In the genomic region with DNA sequence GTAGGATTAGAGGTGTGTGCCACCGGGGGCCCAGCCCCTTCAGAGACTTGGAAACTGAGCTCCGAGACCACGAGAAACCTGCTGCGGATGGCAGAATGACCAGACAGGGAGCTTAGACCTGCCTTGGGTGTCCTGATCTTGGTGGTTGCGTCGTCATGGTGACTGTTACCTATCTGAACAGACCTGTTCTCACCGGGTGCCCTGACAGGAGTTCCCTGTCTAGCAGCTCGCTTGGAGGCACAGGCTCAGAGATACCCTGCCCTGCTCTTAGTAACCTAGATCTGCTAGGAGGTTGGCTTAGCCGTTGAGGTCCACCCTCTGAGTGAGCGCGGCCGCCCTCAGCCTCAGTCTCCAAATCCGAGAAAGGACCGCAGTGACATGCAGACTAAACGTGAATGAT, we compare ENCODE assay signal across 10 mouse cellular contexts.
A peak's percentile ranks its signal among the peaks of the same experiment; 100 is the strongest.
DNase-seq lines count a peak whose midpoint lies in the region; ATAC-seq lines count a peak whose summit lies in the region.
"Had no signal": no experiment of that assay in that cellular context is flagged by ENCODE, and none has a peak within 500 bp of the region (broad histone marks: within the 10 kb centered on the region; RNA-seq: fewer than 3 reads in every experiment).

No protein-coding gene starts in this region.

- H3K36me3 ChIP-seq in kidney, embryonic 15.5 days: no peaks in the 10 kb centered on the region
- H3K36me3 ChIP-seq in embryonic facial prominence, embryonic 12.5 days: no peaks in the 10 kb centered on the region
- no peaks in the 10 kb centered on the region for H3K36me3 ChIP-seq in hindbrain, embryonic 11.5 days (ENCODE audit: control insufficient read depth, insufficient read depth, low read length)
- no peaks in the 10 kb centered on the region for H3K36me3 ChIP-seq in midbrain, embryonic 14.5 days (ENCODE audit: control insufficient read depth, insufficient read depth, low read length)

- H3K9ac ChIP-seq in kidney, embryonic 15.5 days: 0 out of 2 replicates have a peak overlapping the region, but pooled peaks have one; percentile 11
- H3K9ac ChIP-seq in embryonic facial prominence, embryonic 12.5 days: no peak overlapping the region; the same call in 1 of the 2 replicates
- H3K9ac ChIP-seq in hindbrain, embryonic 11.5 days (ENCODE audit: low read depth, low read length): 0 out of 2 replicates have a peak overlapping the region, but pooled peaks have one; percentile 20
- H3K9ac ChIP-seq in midbrain, embryonic 14.5 days (replicated peaks; ENCODE audit: low read length): no peak overlapping the region

- no peak overlapping the region for H3K4me3 ChIP-seq in kidney, embryonic 15.5 days (replicated peaks)
- H3K4me3 ChIP-seq in embryonic facial prominence, embryonic 12.5 days: no peak overlapping the region
- H3K4me3 ChIP-seq in hindbrain, embryonic 11.5 days (ENCODE audit: low read depth, low read length): no peak overlapping the region
- H3K4me3 ChIP-seq in midbrain, embryonic 14.5 days (replicated peaks; ENCODE audit: low read depth, low read length): no peak overlapping the region

- H3K9me3 ChIP-seq in kidney, embryonic 15.5 days (replicated peaks): no peaks in the 10 kb centered on the region
- H3K9me3 ChIP-seq in embryonic facial prominence, embryonic 12.5 days: no peaks in the 10 kb centered on the region
- no peaks in the 10 kb centered on the region for H3K9me3 ChIP-seq in hindbrain, embryonic 11.5 days (ENCODE audit: control insufficient read depth, low read length)
- no peaks in the 10 kb centered on the region for H3K9me3 ChIP-seq in midbrain, embryonic 14.5 days (ENCODE audit: control insufficient read depth, low read length)
- H3K9me3 ChIP-seq: G1E had no signal

- DNase-seq in kidney, postnatal 4 days: no peak
- no peak for DNase-seq in hindbrain, embryonic 11.5 days (ENCODE audit: low spot score)
- DNase-seq in midbrain, embryonic 14.5 days: no peak
- DNase-seq in adrenal gland, postnatal 14 days: no peak
- DNase-seq in right cerebral cortex, postnatal 14 days: no peak
- DNase-seq: thymus, adult 2 months had no signal

- H3K4me2 ChIP-seq in kidney, embryonic 15.5 days: peak overlapping the region; percentile 23
- H3K4me2 ChIP-seq in embryonic facial prominence, embryonic 12.5 days (replicated peaks): no peak overlapping the region
- no peak overlapping the region for H3K4me2 ChIP-seq in hindbrain, embryonic 11.5 days (replicated peaks; ENCODE audit: low read depth, low read length)
- peak overlapping the region; percentile 35 for H3K4me2 ChIP-seq in midbrain, embryonic 14.5 days (ENCODE audit: low read length)

- ATAC-seq in kidney, embryonic 15.5 days (replicated peaks; ENCODE audit: low FRiP score): no peak
- ATAC-seq in embryonic facial prominence, embryonic 12.5 days (ENCODE audit: insufficient number of reproducible peaks, insufficient read depth, low FRiP score, low TSS enrichment): no peak
- no peak for ATAC-seq in hindbrain, embryonic 11.5 days (ENCODE audit: low FRiP score)
- no peak for ATAC-seq in midbrain, embryonic 14.5 days (ENCODE audit: low FRiP score, low TSS enrichment)
- ATAC-seq in frontal cortex, adult (ENCODE audit: low TSS enrichment): no peak

- peak overlapping the region; percentile 51; the same call in 1 of the 2 replicates for H3K27ac ChIP-seq in kidney, embryonic 15.5 days
- H3K27ac ChIP-seq in embryonic facial prominence, embryonic 12.5 days: 0 out of 2 replicates have a peak overlapping the region, but pooled peaks have one; percentile 25
- peak overlapping the region; percentile 93 for H3K27ac ChIP-seq in hindbrain, embryonic 11.5 days (ENCODE audit: low read depth, low read length)
- peak overlapping the region; percentile 89 for H3K27ac ChIP-seq in midbrain, embryonic 14.5 days (replicated peaks; ENCODE audit: low read depth, low read length)

- 60% methylated on average over 15 of the region's 15 CpGs for WGBS in kidney, embryonic 15.5 days
- WGBS in embryonic facial prominence, embryonic 12.5 days: 65% methylated on average over 15 of the region's 15 CpGs
- 71% methylated on average over 15 of the region's 15 CpGs for WGBS in hindbrain, embryonic 11.5 days
- WGBS in midbrain, embryonic 14.5 days: 59% methylated on average over 15 of the region's 15 CpGs

- peaks cover 85% of the 10 kb centered on the region for H3K4me1 ChIP-seq in kidney, embryonic 15.5 days
- H3K4me1 ChIP-seq in embryonic facial prominence, embryonic 12.5 days: peaks cover 63% of the 10 kb centered on the region
- peaks cover 53% of the 10 kb centered on the region for H3K4me1 ChIP-seq in hindbrain, embryonic 11.5 days (replicated peaks; ENCODE audit: control insufficient read depth, insufficient read depth, low read length)
- H3K4me1 ChIP-seq in midbrain, embryonic 14.5 days (ENCODE audit: control insufficient read depth, insufficient read depth, low read length): peaks cover 78% of the 10 kb centered on the region

- H3K27me3 ChIP-seq in kidney, embryonic 15.5 days: 0 out of 2 replicates have a peak, but pooled peaks cover 12% of the 10 kb centered on the region
- H3K27me3 ChIP-seq in embryonic facial prominence, embryonic 12.5 days: no peaks in the 10 kb centered on the region
- no peaks in the 10 kb centered on the region for H3K27me3 ChIP-seq in hindbrain, embryonic 11.5 days (ENCODE audit: control insufficient read depth, insufficient read depth, low read length)
- H3K27me3 ChIP-seq in midbrain, embryonic 14.5 days (ENCODE audit: control insufficient read depth, insufficient read depth, low read length): no peaks in the 10 kb centered on the region

Comparison
In these comparisons a context has a peak if more than half of its experiments do, and no peak if none do; other contexts are left out.
1. H3K27ac ChIP-seq: peak in every context shown above with its lines; median percentile 93 in hindbrain, embryonic 11.5 days; 89 in midbrain, embryonic 14.5 days; 51 in kidney, embryonic 15.5 days; 25 in embryonic facial prominence, embryonic 12.5 days.
2. H3K4me2 ChIP-seq: peak in kidney, embryonic 15.5 days (single experiment) and midbrain, embryonic 14.5 days (single experiment); none in embryonic facial prominence, embryonic 12.5 days (single experiment) and hindbrain, embryonic 11.5 days (single experiment).
3. H3K9ac ChIP-seq: peak in kidney, embryonic 15.5 days (single experiment) and hindbrain, embryonic 11.5 days (single experiment); none in embryonic facial prominence, embryonic 12.5 days (single experiment) and midbrain, embryonic 14.5 days (single experiment).